In genomic region chr16:85010651-85011050, GRCm38 (mm10) we compare ENCODE assay signal across 19 mouse cellular contexts.
DNase-seq lines count a peak whose midpoint lies in the region; ATAC-seq lines count a peak whose summit lies in the region.
"Had no signal": no experiment of that assay in that cellular context is flagged by ENCODE, and none has a peak within 500 bp of the region (broad histone marks: within the 10 kb centered on the region; RNA-seq: fewer than 3 reads in every experiment).

No protein-coding gene starts in this region.

- peaks cover 73% of the 10 kb centered on the region for H3K36me3 ChIP-seq in embryonic facial prominence, embryonic 10.5 days (replicated peaks)
- H3K36me3 ChIP-seq: G1E had no signal

- WGBS in embryonic facial prominence, embryonic 10.5 days = 64% methylated on average over 2 of the region's 2 CpGs

- H3K9me3 ChIP-seq in embryonic facial prominence, embryonic 10.5 days = no peaks in the 10 kb centered on the region
- H3K9me3 ChIP-seq: embryonic facial prominence, embryonic 13.5 days; liver, embryonic 12.5 days; midbrain, embryonic 12.5 days had no signal

- peak; percentile 97 for ATAC-seq in cerebellum, adult (ENCODE audit: insufficient number of reproducible peaks, low FRiP score, low TSS enrichment)
- ATAC-seq: CD4-positive, CD25-positive, alpha-beta regulatory T cell, adult 4 months; liver, embryonic 12.5 days had no signal

- H3K27ac ChIP-seq in embryonic facial prominence, embryonic 10.5 days (replicated peaks) = no peak overlapping the region
- H3K27ac ChIP-seq: embryonic facial prominence, embryonic 13.5 days; liver, embryonic 12.5 days; macrophage; midbrain, embryonic 12.5 days had no signal

- no peak for DNase-seq in cerebellum, postnatal 4 days (ENCODE audit: low spot score in 2 of 2)
- peak; percentile 49 for DNase-seq in layer of hippocampus, adult 9-11 months
- no peak for DNase-seq in layer of hippocampus, adult 8-10 months (ENCODE audit: low spot score in 2 of 2)
- peak; percentile 15 for DNase-seq in embryonic facial prominence, embryonic 10.5 days (ENCODE audit: low spot score)
- no peak for DNase-seq in right cerebral cortex, postnatal 4 days
- DNase-seq in Muller cell, postnatal 12 days (ENCODE audit: inconsistent ontology term) = no peak
- DNase-seq in adipocyte (ENCODE audit: low spot score) = no peak
- DNase-seq: adrenal gland, postnatal 10 days; heart, postnatal 4 days; kidney, adult 8-10 months; kidney, postnatal 4 days; lung, embryonic 14.5 days had no signal

- H3K27me3 ChIP-seq in embryonic facial prominence, embryonic 10.5 days (replicated peaks; ENCODE audit: low read depth, poor library complexity, severe bottlenecking) = no peaks in the 10 kb centered on the region
- H3K27me3 ChIP-seq: embryonic facial prominence, embryonic 13.5 days; liver, embryonic 12.5 days; midbrain, embryonic 12.5 days had no signal

- H3K4me3 ChIP-seq in embryonic facial prominence, embryonic 10.5 days = no peak overlapping the region
- H3K4me3 ChIP-seq: embryonic facial prominence, embryonic 13.5 days; liver, embryonic 12.5 days; midbrain, embryonic 12.5 days had no signal

- H3K4me1 ChIP-seq in embryonic facial prominence, embryonic 10.5 days = no peaks in the 10 kb centered on the region
- H3K4me1 ChIP-seq: embryonic facial prominence, embryonic 13.5 days; liver, embryonic 12.5 days; midbrain, embryonic 12.5 days had no signal

Comparison
In these comparisons a context has a peak if more than half of its experiments do, and no peak if none do; other contexts are left out.
1. DNase-seq: peak in layer of hippocampus, adult 9-11 months (single experiment) and embryonic facial prominence, embryonic 10.5 days (single experiment); none in cerebellum, postnatal 4 days (0 of 2), layer of hippocampus, adult 8-10 months (0 of 2), right cerebral cortex, postnatal 4 days (single experiment), Muller cell, postnatal 12 days (single experiment) and adipocyte (single experiment).